Mouse (Mus musculus) MEL (cell line): ENCODE data around the gene Plcxd2.

ENCODE experiments used
- CTCF ChIP-seq, 3 experiments: IDR thresholded peaks in 2 of 3; conservative IDR thresholded peaks in 1 of 3; 2 replicates each; pipeline ENCODE4 v1.5.1; 2011 to 2012; ENCODE audit warnings: low read length in 3 of 3, low read depth in 2 of 3, mild to moderate bottlenecking in 2 of 3, improper control_type of control experiment in 1 of 3, inconsistent platforms in 1 of 3, mixed read lengths in 1 of 3, moderate library complexity in 1 of 3; ENCODE audit not compliant: control insufficient read depth in 1 of 3, insufficient read depth in 1 of 3, poor library complexity in 1 of 3, severe bottlenecking in 1 of 3
- E2F4 ChIP-seq: IDR thresholded peaks from 2 replicates; pipeline ENCODE4 v1.6.1; 2011; ENCODE audit warnings: low read depth, low read length, improper control_type of control experiment, borderline replicate concordance
- ELF1 ChIP-seq: IDR thresholded peaks from 2 replicates; pipeline ENCODE4 v1.6.1; 2014; ENCODE audit warnings: low read depth, mild to moderate bottlenecking, inconsistent platforms, low read length, improper control_type of control experiment, moderate library complexity
- EP300 ChIP-seq, 2 experiments: IDR thresholded peaks; 2 replicates each; pipeline ENCODE4 v1.6.1; 2011; ENCODE audit warnings: improper control_type of control experiment in 2 of 2, low read length in 2 of 2, low read depth in 1 of 2, mild to moderate bottlenecking in 1 of 2
- MAX ChIP-seq: IDR thresholded peaks from 2 replicates; pipeline ENCODE4 v1.6.1; 2011; ENCODE audit warnings: low read length, improper control_type of control experiment
- MYC ChIP-seq: IDR thresholded peaks from 2 replicates; pipeline ENCODE4 v1.6.1; 2011; ENCODE audit warnings: low read depth, mild to moderate bottlenecking, low read length, improper control_type of control experiment, moderate library complexity
- NELFE ChIP-seq: IDR thresholded peaks from 2 replicates; pipeline ENCODE4 v1.6.1; 2011; ENCODE audit warnings: low read depth, low read length, improper control_type of control experiment
- POLR2A ChIP-seq, 2 experiments: IDR thresholded peaks; 2 replicates each; pipeline ENCODE4 v1.6.1; 2011 to 2012; ENCODE audit warnings: low read length in 2 of 2, mild to moderate bottlenecking in 2 of 2, control low read depth in 1 of 2, improper control_type of control experiment in 1 of 2, low read depth in 1 of 2, moderate library complexity in 1 of 2; ENCODE audit not compliant: control insufficient read depth in 1 of 2, insufficient read depth in 1 of 2, poor library complexity in 1 of 2
- RAD21 ChIP-seq: IDR thresholded peaks from 2 replicates; pipeline ENCODE4 v1.6.1; 2011; ENCODE audit warnings: mild to moderate bottlenecking, low read depth, low read length, improper control_type of control experiment
- SIN3A ChIP-seq: IDR thresholded peaks from 2 replicates; pipeline ENCODE4 v1.6.1; 2012; ENCODE audit warnings: low read length, improper control_type of control experiment, inconsistent platforms
- SMC3 ChIP-seq: IDR thresholded peaks from 2 replicates; pipeline ENCODE4 v1.6.1; 2011; ENCODE audit warnings: low read depth, low read length, improper control_type of control experiment
- USF1 ChIP-seq: IDR thresholded peaks from 2 replicates; pipeline ENCODE4 v1.6.1; 2014; ENCODE audit warnings: low read depth, mild to moderate bottlenecking, inconsistent platforms, low read length, improper control_type of control experiment, moderate library complexity
- ZC3H11A ChIP-seq: IDR thresholded peaks from 2 replicates; pipeline ENCODE4 v1.6.1; 2012; ENCODE audit warnings: low read depth, mild to moderate bottlenecking, inconsistent platforms, low read length, improper control_type of control experiment
- ZMIZ1 ChIP-seq: IDR thresholded peaks from 2 replicates; pipeline ENCODE4 v1.6.1; 2012; ENCODE audit warnings: low read depth, mild to moderate bottlenecking, inconsistent platforms, low read length, improper control_type of control experiment, moderate library complexity

- TF ChIP-seq USF1: no peak
- TF ChIP-seq SIN3A: no peak
- TF ChIP-seq CTCF (IDR thresholded peaks at IDR 0.05 in 2 of 3, conservative IDR thresholded peaks at IDR 0.05 in 1 of 3; ENCODE audit: control insufficient read depth in 1 of 3, insufficient read depth in 1 of 3, low read depth in 2 of 3, low read length in 3 of 3, poor library complexity in 1 of 3, severe bottlenecking in 1 of 3): no peak
- no peak for TF ChIP-seq RAD21
- TF ChIP-seq MYC: no peak
- TF ChIP-seq POLR2A (IDR thresholded peaks at IDR 0.05; ENCODE audit: control insufficient read depth in 1 of 2, insufficient read depth in 1 of 2, low read depth in 1 of 2, low read length in 2 of 2, poor library complexity in 1 of 2): no peak
- no peak for TF ChIP-seq NELFE
- TF ChIP-seq EP300 (IDR thresholded peaks at IDR 0.05; ENCODE audit: low read depth in 1 of 2, low read length in 2 of 2): no peak
- no peak for TF ChIP-seq ZMIZ1
- TF ChIP-seq SMC3: no peak
- no peak for TF ChIP-seq MAX
- no peak for TF ChIP-seq ZC3H11A
- TF ChIP-seq ELF1: no peak
- TF ChIP-seq E2F4: no peak
Observed at GRCm38 (mm10) chr16:45964777-45965176, 45.2 kb downstream of the Plcxd2 start.
